Mouse (Mus musculus) C2C12 (cell line): ENCODE measurements around the gene Esrra.

Source experiments
- CEBPB ChIP-seq: IDR thresholded peaks from one replicate; pipeline ENCODE4 v1.6.1; 2011; ENCODE audit warnings: low read depth, mild to moderate bottlenecking, control low read depth, moderate library complexity
- CTCF ChIP-seq: IDR thresholded peaks from one replicate; pipeline ENCODE4 v1.5.1; 2011; ENCODE audit not compliant: control insufficient read depth, insufficient read depth, insufficient read length
- FOSL1 ChIP-seq: IDR thresholded peaks from one replicate; pipeline ENCODE4 v1.8.0; 2011; ENCODE audit warnings: mild to moderate bottlenecking, low read length; ENCODE audit not compliant: poor library complexity, insufficient read depth, severe bottlenecking
- MAX ChIP-seq: IDR thresholded peaks from one replicate; pipeline ENCODE4 v1.6.1; 2011; ENCODE audit warnings: mild to moderate bottlenecking, control low read depth
- MYOD1 ChIP-seq: IDR thresholded peaks from one replicate; pipeline ENCODE4 v1.6.1; 2011; ENCODE audit warnings: low read depth; ENCODE audit not compliant: control insufficient read depth, insufficient read length
- MYOG ChIP-seq: IDR thresholded peaks from one replicate; pipeline ENCODE4 v1.6.1; 2011; ENCODE audit not compliant: control insufficient read depth, insufficient read length; ENCODE audit errors: extremely low read depth
- USF1 ChIP-seq: IDR thresholded peaks from one replicate; pipeline ENCODE4 v1.6.1; 2011; ENCODE audit warnings: low read depth, mild to moderate bottlenecking, control low read depth, moderate library complexity

- TF ChIP-seq CTCF (no peak), CEBPB (no peak), USF1 (no peak), MYOG (no peak), MAX (no peak), MYOD1 (no peak), FOSL1 (no peak)
These were observed 624 bp downstream of the Esrra start for GRCm38 (mm10) chr19:6920741-6921636.
